Mouse (Mus musculus): ENCODE data around the gene Kcnmb2. TPM values are rescaled to one million over a fixed set of nuclear protein-coding genes. Genes with fewer than 3 reads are reported as not detected.

Kcnmb2 gene
- polyA plus RNA-seq, 1 experiment from 2014 or later = 1.5 TPM

DNA sequence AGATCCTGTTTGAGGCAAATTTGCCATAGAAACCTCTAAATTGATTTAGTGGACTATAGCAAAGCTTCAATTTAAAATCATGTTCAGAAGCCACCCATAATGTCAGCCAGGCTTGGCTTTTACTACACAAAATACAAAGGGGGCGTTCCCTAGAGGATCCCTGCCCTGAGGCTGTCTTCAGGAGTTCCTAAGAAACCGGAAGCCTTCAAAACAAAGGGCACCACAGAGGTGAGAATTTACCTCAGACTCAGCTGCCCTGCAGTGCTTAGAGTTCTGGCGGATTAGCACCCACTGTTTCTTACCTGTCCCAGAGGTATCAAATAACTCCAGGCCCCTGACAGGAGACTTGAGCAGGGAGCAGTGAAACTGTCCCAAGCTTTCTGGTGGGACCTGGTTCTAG is 77.4 kb downstream of the Kcnmb2 start:
- no peak overlapping the region for H3K4me2 ChIP-seq
- no peak overlapping the region for H3K27ac ChIP-seq (ENCODE audit: low read depth, low read length)
- H3K4me3 ChIP-seq (ENCODE audit: low read depth, low read length) = no peak overlapping the region
- WGBS = 15% methylated on average over 3 of the region's 3 CpGs
- ATAC-seq (replicated peaks; ENCODE audit: low FRiP score) = no peak
- no peaks in the 10 kb centered on the region for H3K9me3 ChIP-seq (ENCODE audit: control insufficient read depth, low read length)
- no peaks in the 10 kb centered on the region for H3K36me3 ChIP-seq (ENCODE audit: control insufficient read depth, insufficient read depth, low read length)
- no peak overlapping the region for H3K9ac ChIP-seq (ENCODE audit: low read depth, low read length)
- DNase-seq (ENCODE audit: low spot score) = no peak
- no peaks in the 10 kb centered on the region for H3K27me3 ChIP-seq (replicated peaks; ENCODE audit: control insufficient read depth, insufficient read depth, low read length)
- no peaks in the 10 kb centered on the region for H3K4me1 ChIP-seq (replicated peaks; ENCODE audit: control insufficient read depth, insufficient read depth, low read length)

- H3K36me3 ChIP-seq (ENCODE audit: control insufficient read depth, insufficient read depth, low read length) = no peaks in the 10 kb centered on the region
- no peak for ATAC-seq (replicated peaks; ENCODE audit: low FRiP score)
- no peak overlapping the region for H3K27ac ChIP-seq (ENCODE audit: low read depth, low read length)
- no peak for DNase-seq (ENCODE audit: low spot score)
- 57% methylated on average over 5 of the region's 5 CpGs for WGBS
- no peak overlapping the region for H3K9ac ChIP-seq (ENCODE audit: low read depth, low read length)
- no peaks in the 10 kb centered on the region for H3K9me3 ChIP-seq (ENCODE audit: control insufficient read depth, low read length)
- no peaks in the 10 kb centered on the region for H3K27me3 ChIP-seq (replicated peaks; ENCODE audit: control insufficient read depth, insufficient read depth, low read length)
- H3K4me2 ChIP-seq = no peak overlapping the region
- H3K4me1 ChIP-seq (replicated peaks; ENCODE audit: control insufficient read depth, insufficient read depth, low read length) = no peaks in the 10 kb centered on the region
- H3K4me3 ChIP-seq (ENCODE audit: low read depth, low read length) = no peak overlapping the region
Observed at GRCm38 (mm10) chr3:31982444-31982843, 80.1 kb downstream of the Kcnmb2 start.

DNA sequence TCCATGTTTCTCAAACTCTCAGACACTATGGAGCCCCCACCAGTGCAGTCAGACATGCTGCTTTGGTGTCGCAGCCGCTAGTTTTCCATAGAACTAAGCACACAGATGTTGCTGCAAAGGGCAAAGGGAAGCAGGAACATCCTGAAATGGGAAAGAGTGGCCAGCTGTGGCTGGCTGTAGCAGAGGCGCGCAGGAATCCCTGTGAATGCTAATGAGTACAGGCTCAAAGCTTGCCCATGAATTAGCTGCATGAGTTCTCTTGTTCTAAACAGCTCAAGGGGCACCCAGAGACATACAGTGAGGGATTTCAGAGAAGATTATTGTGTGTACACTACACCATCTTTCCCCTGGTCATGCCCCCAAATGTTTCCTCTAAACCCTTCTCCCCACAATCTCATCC is 82.8 kb downstream of the Kcnmb2 start:
- no peak for DNase-seq (ENCODE audit: low spot score)

DNA sequence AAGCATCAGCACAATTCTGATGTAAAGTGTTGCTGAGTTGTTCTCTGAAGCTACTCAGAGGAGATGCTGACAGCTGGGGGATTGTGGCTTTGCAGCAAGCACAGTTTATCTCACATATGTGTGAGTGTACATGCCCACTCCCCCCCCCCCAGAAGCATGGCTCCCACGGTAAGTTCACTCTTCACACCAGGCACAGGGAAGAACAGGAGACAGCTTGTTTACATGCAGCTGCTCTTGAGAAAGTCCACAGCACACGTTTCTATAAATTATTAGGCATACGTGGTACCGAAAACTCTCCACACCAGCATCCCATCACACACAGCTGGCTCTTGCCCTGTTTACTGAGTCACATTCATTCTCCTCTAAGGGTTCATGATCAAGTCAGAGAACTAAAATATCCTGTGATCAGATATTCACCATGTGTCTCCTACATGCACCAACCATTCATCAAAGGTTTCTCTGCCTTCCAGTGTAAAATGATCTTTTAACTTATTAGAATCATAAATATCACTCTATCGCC is 89.3 kb downstream of the Kcnmb2 start:
- Histone ChIP-seq H3K4me1 (replicated peaks; ENCODE audit: control insufficient read depth, insufficient read depth, low read length) (no peaks in the 10 kb centered on the region), H3K9me3 (ENCODE audit: control insufficient read depth, low read length) (no peaks in the 10 kb centered on the region), H3K9ac (ENCODE audit: low read depth, low read length) (no peak overlapping the region), H3K36me3 (ENCODE audit: control insufficient read depth, insufficient read depth, low read length) (no peaks in the 10 kb centered on the region), H3K27ac (ENCODE audit: low read depth, low read length) (no peak overlapping the region), H3K4me3 (ENCODE audit: low read depth, low read length) (no peak overlapping the region), H3K4me2 (no peak overlapping the region), H3K27me3 (replicated peaks; ENCODE audit: control insufficient read depth, insufficient read depth, low read length) (no peaks in the 10 kb centered on the region)
- DNase-seq (ENCODE audit: low spot score) (no peak), ATAC-seq (replicated peaks; ENCODE audit: low FRiP score) (no peak)
- WGBS = 66% methylated on average over 5 of the region's 5 CpGs

More for the DNA sequence above, 82.8 kb downstream of the Kcnmb2 start:
- Histone ChIP-seq H3K9ac (ENCODE audit: low read depth, low read length) (no peak overlapping the region), H3K9me3 (ENCODE audit: control insufficient read depth, low read length) (no peaks in the 10 kb centered on the region), H3K36me3 (ENCODE audit: control insufficient read depth, insufficient read depth, low read length) (no peaks in the 10 kb centered on the region), H3K27me3 (replicated peaks; ENCODE audit: control insufficient read depth, insufficient read depth, low read length) (no peaks in the 10 kb centered on the region), H3K4me2 (no peak overlapping the region), H3K27ac (ENCODE audit: low read depth, low read length) (no peak overlapping the region), H3K4me3 (ENCODE audit: low read depth, low read length) (no peak overlapping the region), H3K4me1 (replicated peaks; ENCODE audit: control insufficient read depth, insufficient read depth, low read length) (no peaks in the 10 kb centered on the region)
- no peak for ATAC-seq (replicated peaks; ENCODE audit: low FRiP score)
- WGBS = 90% methylated on average over 4 of the region's 4 CpGs

- Histone ChIP-seq H3K4me2 (no peak overlapping the region), H3K27ac (ENCODE audit: low read depth, low read length) (no peak overlapping the region), H3K27me3 (replicated peaks; ENCODE audit: control insufficient read depth, insufficient read depth, low read length) (no peaks in the 10 kb centered on the region), H3K9me3 (ENCODE audit: control insufficient read depth, low read length) (no peaks in the 10 kb centered on the region), H3K4me3 (ENCODE audit: low read depth, low read length) (no peak overlapping the region), H3K9ac (ENCODE audit: low read depth, low read length) (no peak overlapping the region), H3K4me1 (replicated peaks; ENCODE audit: control insufficient read depth, insufficient read depth, low read length) (no peaks in the 10 kb centered on the region), H3K36me3 (ENCODE audit: control insufficient read depth, insufficient read depth, low read length) (no peaks in the 10 kb centered on the region)
- 84% methylated on average over 5 of the region's 5 CpGs for whole genome bisulfite sequencing
- ATAC-seq (replicated peaks; ENCODE audit: low FRiP score) (no peak), DNase-seq (ENCODE audit: low spot score) (no peak)
Observed at GRCm38 (mm10) chr3:32011566-32011965, 109.3 kb downstream of the Kcnmb2 start.

DNA sequence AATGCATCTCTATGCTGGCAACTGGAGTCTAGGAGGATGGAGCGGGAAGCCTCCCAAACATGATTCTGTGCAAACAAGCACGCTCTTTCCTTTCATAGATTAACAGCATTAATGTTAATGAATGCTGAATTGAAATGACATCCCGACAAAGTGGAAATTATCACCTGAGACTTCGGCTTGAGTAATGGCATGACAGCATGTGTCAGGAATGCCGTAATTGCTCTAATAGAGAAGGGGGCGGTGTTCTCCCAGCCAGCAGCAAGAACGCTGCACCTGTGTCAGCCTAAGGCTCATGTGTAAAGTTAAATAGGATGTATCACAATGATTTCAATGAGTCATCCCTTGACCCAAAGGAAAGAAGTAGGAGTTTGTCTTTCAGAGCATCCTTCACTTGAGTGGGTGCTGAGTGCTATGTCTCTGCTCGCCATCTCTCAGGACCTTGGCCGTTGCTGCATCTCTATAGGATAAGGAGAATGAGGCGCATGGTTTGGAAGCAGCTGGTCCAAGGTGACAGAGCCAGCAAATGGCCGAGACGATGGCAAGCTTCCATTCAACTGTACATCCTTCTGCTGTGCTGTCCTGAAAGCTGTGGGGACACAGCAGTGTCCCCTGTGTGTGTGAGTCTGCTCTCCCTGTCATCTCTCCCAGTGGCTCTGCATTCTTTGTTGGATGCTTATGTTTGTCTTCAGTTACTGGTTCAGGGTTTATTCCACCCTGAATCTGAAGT is 110.1 kb downstream of the Kcnmb2 start:
- WGBS = 86% methylated on average over 12 of the region's 12 CpGs
- H3K27me3 ChIP-seq (replicated peaks; ENCODE audit: control insufficient read depth, insufficient read depth, low read length) = no peaks in the 10 kb centered on the region
- no peak overlapping the region for H3K9ac ChIP-seq (ENCODE audit: low read depth, low read length)

DNA sequence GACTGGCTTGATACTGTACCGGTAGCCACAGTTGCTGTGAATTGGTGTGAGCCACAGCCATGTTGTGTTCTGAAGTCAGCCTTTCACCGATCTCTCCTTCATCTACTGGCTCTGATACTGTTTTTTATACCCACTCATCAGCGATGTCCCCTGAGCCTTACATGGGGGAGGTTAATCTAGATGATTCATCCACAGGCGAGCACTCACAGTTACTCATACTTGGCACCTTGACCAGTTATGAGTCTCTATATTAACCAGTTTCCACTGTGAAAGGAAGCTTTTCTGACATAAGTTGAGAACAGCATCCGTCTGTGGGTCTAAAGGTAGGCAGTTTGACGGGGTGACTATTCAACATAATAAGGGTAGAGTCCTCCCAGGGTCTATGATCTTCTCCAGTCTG is 118.7 kb downstream of the Kcnmb2 start:
- no peak overlapping the region for H3K9ac ChIP-seq (ENCODE audit: low read depth, low read length)
- H3K27ac ChIP-seq (ENCODE audit: low read depth, low read length) = no peak overlapping the region
- no peak overlapping the region for H3K4me2 ChIP-seq
- DNase-seq (ENCODE audit: low spot score) (no peak), ATAC-seq (replicated peaks; ENCODE audit: low FRiP score) (no peak)
- H3K27me3 ChIP-seq (replicated peaks; ENCODE audit: control insufficient read depth, insufficient read depth, low read length) = no peaks in the 10 kb centered on the region
- H3K4me1 ChIP-seq (replicated peaks; ENCODE audit: control insufficient read depth, insufficient read depth, low read length) = no peaks in the 10 kb centered on the region
- H3K36me3 ChIP-seq (ENCODE audit: control insufficient read depth, insufficient read depth, low read length) = no peaks in the 10 kb centered on the region
- H3K4me3 ChIP-seq (ENCODE audit: low read depth, low read length) = no peak overlapping the region
- WGBS = 78% methylated on average over 6 of the region's 6 CpGs
- H3K9me3 ChIP-seq (ENCODE audit: control insufficient read depth, low read length) = no peaks in the 10 kb centered on the region

More for the DNA sequence above, 110.1 kb downstream of the Kcnmb2 start:
- Histone ChIP-seq H3K36me3 (ENCODE audit: control insufficient read depth, insufficient read depth, low read length) (no peaks in the 10 kb centered on the region), H3K27ac (ENCODE audit: low read depth, low read length) (no peak overlapping the region), H3K4me1 (replicated peaks; ENCODE audit: control insufficient read depth, insufficient read depth, low read length) (no peaks in the 10 kb centered on the region), H3K9me3 (ENCODE audit: control insufficient read depth, low read length) (no peaks in the 10 kb centered on the region), H3K4me2 (no peak overlapping the region), H3K4me3 (ENCODE audit: low read depth, low read length) (no peak overlapping the region)
- DNase-seq (ENCODE audit: low spot score) = no peak
- no peak for ATAC-seq (replicated peaks; ENCODE audit: low FRiP score)

DNA sequence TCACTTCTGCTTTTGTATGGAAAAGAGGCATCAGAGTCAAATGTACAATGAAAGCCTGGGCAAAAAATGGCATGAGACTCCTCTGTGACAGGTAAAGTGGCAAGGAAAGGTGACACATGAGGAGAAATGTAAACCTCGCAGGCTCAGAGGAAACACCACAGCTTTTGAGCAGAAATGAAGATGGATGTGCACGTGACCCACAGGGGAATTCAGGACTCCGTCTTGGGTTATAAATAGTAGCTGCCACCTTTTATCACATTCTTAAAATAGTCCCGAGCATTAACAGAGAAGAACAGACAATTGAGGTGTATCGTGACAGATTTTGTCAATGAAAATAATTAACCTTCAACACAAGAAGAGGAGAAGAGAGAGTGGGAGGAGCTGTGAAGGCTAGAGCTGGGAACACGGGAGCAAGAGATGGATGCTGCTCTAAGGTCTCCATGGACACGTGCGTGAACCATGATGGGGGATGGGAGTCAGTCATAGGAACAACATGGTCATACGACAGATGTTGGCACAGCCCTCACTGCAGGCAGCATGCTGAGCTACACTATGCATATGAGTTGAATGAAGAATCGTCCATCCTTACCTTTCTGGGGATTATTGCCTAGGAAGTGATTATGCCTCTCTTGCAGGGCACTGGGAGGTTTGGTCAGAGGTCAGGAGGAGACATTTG is 127.2 kb downstream of the Kcnmb2 start:
- Histone ChIP-seq H3K4me3 (ENCODE audit: low read depth, low read length) (no peak overlapping the region), H3K9me3 (ENCODE audit: control insufficient read depth, low read length) (no peaks in the 10 kb centered on the region), H3K4me1 (replicated peaks; ENCODE audit: control insufficient read depth, insufficient read depth, low read length) (no peaks in the 10 kb centered on the region), H3K27ac (ENCODE audit: low read depth, low read length) (no peak overlapping the region), H3K9ac (ENCODE audit: low read depth, low read length) (no peak overlapping the region), H3K36me3 (ENCODE audit: control insufficient read depth, insufficient read depth, low read length) (no peaks in the 10 kb centered on the region), H3K27me3 (replicated peaks; ENCODE audit: control insufficient read depth, insufficient read depth, low read length) (no peaks in the 10 kb centered on the region), H3K4me2 (no peak overlapping the region)
- DNase-seq (ENCODE audit: low spot score) (no peak), ATAC-seq (replicated peaks; ENCODE audit: low FRiP score) (no peak)
- WGBS = 63% methylated on average over 10 of the region's 10 CpGs

- Histone ChIP-seq H3K27me3 (replicated peaks; ENCODE audit: control insufficient read depth, insufficient read depth, low read length) (no peaks in the 10 kb centered on the region), H3K36me3 (ENCODE audit: control insufficient read depth, insufficient read depth, low read length) (no peaks in the 10 kb centered on the region), H3K27ac (ENCODE audit: low read depth, low read length) (no peak overlapping the region), H3K4me2 (no peak overlapping the region), H3K4me3 (ENCODE audit: low read depth, low read length) (no peak overlapping the region), H3K9me3 (ENCODE audit: control insufficient read depth, low read length) (no peaks in the 10 kb centered on the region), H3K4me1 (replicated peaks; ENCODE audit: control insufficient read depth, insufficient read depth, low read length) (no peaks in the 10 kb centered on the region), H3K9ac (ENCODE audit: low read depth, low read length) (no peak overlapping the region)
- ATAC-seq (replicated peaks; ENCODE audit: low FRiP score) (no peak), DNase-seq (ENCODE audit: low spot score) (no peak)
- 80% methylated on average over 9 of the region's 9 CpGs for WGBS
Observed at GRCm38 (mm10) chr3:32032381-32032780, 130.1 kb downstream of the Kcnmb2 start.

All from liver, embryonic 11.5 days (tissue).